Mouse (Mus musculus) MEL-GATA-1-ER (cell line): ENCODE data around the gene Spout1.
"Not testable (repeated sequence)": the region's sequence is repeated elsewhere in the genome, so short reads cannot be mapped to it uniquely, and the experiment has no call there.

ENCODE experiments used
- DNase-seq: peaks from one replicate; pipeline ENCODE4 v3.0.0-alpha.2; 2012; ENCODE audit warnings: low read depth; ENCODE audit errors: extremely low read depth

The Spout1 gene

GRCm38 (mm10) chr2:30178711-30179110, 452 bp upstream of the Spout1 start:
- not testable (repeated sequence) for DNase-seq

GRCm38 (mm10) chr2:30176561-30176960, 1.7 kb downstream of the Spout1 start:
- DNase-seq: no peak

- no peak for DNase-seq
Observed at GRCm38 (mm10) chr2:30175897-30176296, 2.4 kb downstream of the Spout1 start.

GRCm38 (mm10) chr2:30173541-30174240, 4.6 kb downstream of the Spout1 start:
- DNase-seq: no peak

- DNase-seq: peak; percentile 8
Observed at GRCm38 (mm10) chr2:30171997-30172382, 6.3 kb downstream of the Spout1 start.

- DNase-seq: peak; percentile 78
Observed at GRCm38 (mm10) chr2:30171371-30171996, 6.8 kb downstream of the Spout1 start, which contains the start of gene Endog. Gene Endog (plus strand): TSS chr2:30171493.

GRCm38 (mm10) chr2:30166677-30167076, 11.6 kb downstream of the Spout1 start:
- DNase-seq: peak; percentile 12

- DNase-seq: no peak
Observed at GRCm38 (mm10) chr2:30164340-30164932, 13.8 kb downstream of the Spout1 start.

GRCm38 (mm10) chr2:30161809-30162208, 16.4 kb downstream of the Spout1 start:
- DNase-seq: peak; percentile 41

GRCm38 (mm10) chr2:30159871-30160270, 18.4 kb downstream of the Spout1 start:
- not testable (repeated sequence) for DNase-seq

- DNase-seq: no peak
Observed at GRCm38 (mm10) chr2:30152616-30153015, 25.6 kb downstream of the Spout1 start.

- DNase-seq: no peak
Observed at GRCm38 (mm10) chr2:30151840-30152239, 26.4 kb downstream of the Spout1 start.

GRCm38 (mm10) chr2:30147466-30147865, 30.8 kb downstream of the Spout1 start:
- DNase-seq: no peak

GRCm38 (mm10) chr2:30144436-30144835, 33.8 kb downstream of the Spout1 start:
- no peak for DNase-seq

GRCm38 (mm10) chr2:30140021-30140420, 38.2 kb downstream of the Spout1 start:
- not testable (repeated sequence) for DNase-seq

GRCm38 (mm10) chr2:30136458-30136857, 41.8 kb downstream of the Spout1 start:
- no peak for DNase-seq

GRCm38 (mm10) chr2:30134928-30135620, 43.2 kb downstream of the Spout1 start:
- DNase-seq: peak; percentile 41

- DNase-seq: no peak
Observed at GRCm38 (mm10) chr2:30134378-30134711, 43.9 kb downstream of the Spout1 start.

- DNase-seq: peak; percentile 92
Observed at GRCm38 (mm10) chr2:30133613-30134377, 44.5 kb downstream of the Spout1 start, which contains the start of gene Tbc1d13. Gene Tbc1d13 (plus strand): TSS chr2:30133746.

- DNase-seq: no peak
Observed at GRCm38 (mm10) chr2:30132801-30133612, 45.3 kb downstream of the Spout1 start.
